Mouse (Mus musculus): ENCODE results near the gene Olfr975. TPM values are rescaled to one million over a fixed set of nuclear protein-coding genes. Genes with fewer than 3 reads are reported as not detected.

Olfr975 gene
- polyA plus RNA-seq, 1 experiment from 2014 or later = not detected

DNA sequence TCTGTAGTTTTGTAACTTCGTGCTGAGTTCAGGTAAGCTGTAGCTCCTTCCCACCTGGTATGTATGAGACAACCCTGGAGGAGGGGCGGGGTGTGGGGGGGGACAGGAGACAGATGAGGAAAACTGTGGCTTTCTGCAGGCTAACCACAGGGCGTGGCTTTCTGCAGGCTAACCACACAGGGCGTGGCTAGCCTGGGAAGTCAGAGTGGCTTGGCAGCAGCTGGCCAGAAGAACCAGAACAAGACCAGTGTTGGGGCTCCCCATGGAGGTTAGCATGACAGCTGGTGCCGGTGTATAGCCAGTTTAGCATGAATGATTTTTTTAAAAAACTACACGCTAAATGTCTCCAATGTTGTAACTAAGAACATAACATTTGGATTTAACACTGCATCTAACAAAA is 46.7 kb downstream of the Olfr975 start:
- Histone ChIP-seq H3K27me3 (ENCODE audit: control insufficient read depth, insufficient read depth, low read length) (no peaks in the 10 kb centered on the region), H3K36me3 (ENCODE audit: control insufficient read depth, insufficient read depth, low read length) (no peaks in the 10 kb centered on the region), H3K4me2 (ENCODE audit: low read depth, low read length) (no peak overlapping the region), H3K9ac (replicated peaks; ENCODE audit: low read depth, low read length) (no peak overlapping the region), H3K4me3 (ENCODE audit: low read depth, low read length) (no peak overlapping the region), H3K27ac (ENCODE audit: low read depth, low read length) (no peak overlapping the region), H3K9me3 (ENCODE audit: control insufficient read depth, low read length) (no peaks in the 10 kb centered on the region), H3K4me1 (ENCODE audit: control insufficient read depth, insufficient read depth, low read length) (no peaks in the 10 kb centered on the region)
- ATAC-seq (ENCODE audit: low read depth) = no peak
- WGBS = 83% methylated on average over 6 of the region's 6 CpGs

Other genes with a start within 250 kb of the Olfr975 start
- not detected in 2 replicates for gene Olfr149, start 244.9 kb downstream of the Olfr975 start, polyA plus RNA-seq (2014; fragmentation: Nextera tagmentation; extraction: Ambion mirVana)
- gene Olfr965, start 240.7 kb downstream of the Olfr975 start, polyA plus RNA-seq (2014; fragmentation: Nextera tagmentation; extraction: Ambion mirVana) = not detected in 2 replicates
- gene Olfr150, start 221.1 kb downstream of the Olfr975 start, polyA plus RNA-seq (2014; fragmentation: Nextera tagmentation; extraction: Ambion mirVana) = not detected in 2 replicates
- gene Olfr967, start 205.8 kb downstream of the Olfr975 start, polyA plus RNA-seq (2014; fragmentation: Nextera tagmentation; extraction: Ambion mirVana) = not detected in 2 replicates
- gene Olfr968, start 168.8 kb downstream of the Olfr975 start, polyA plus RNA-seq (2014; fragmentation: Nextera tagmentation; extraction: Ambion mirVana) = not detected in 2 replicates
- not detected in 2 replicates for gene Olfr969, start 161.1 kb downstream of the Olfr975 start, polyA plus RNA-seq (2014; fragmentation: Nextera tagmentation; extraction: Ambion mirVana)
- gene Olfr970, start 143.2 kb downstream of the Olfr975 start, polyA plus RNA-seq (2014; fragmentation: Nextera tagmentation; extraction: Ambion mirVana) = not detected in 2 replicates
- not detected in 2 replicates for gene Olfr971, start 115.2 kb downstream of the Olfr975 start, polyA plus RNA-seq (2014; fragmentation: Nextera tagmentation; extraction: Ambion mirVana)
- gene Olfr972, start 85.6 kb downstream of the Olfr975 start, polyA plus RNA-seq (2014; fragmentation: Nextera tagmentation; extraction: Ambion mirVana) = not detected in 2 replicates
- gene Olfr229, start 44.7 kb downstream of the Olfr975 start, polyA plus RNA-seq (2014; fragmentation: Nextera tagmentation; extraction: Ambion mirVana) = not detected in 2 replicates
- gene Olfr974, start 14.5 kb downstream of the Olfr975 start, polyA plus RNA-seq (2014; fragmentation: Nextera tagmentation; extraction: Ambion mirVana) = not detected in 2 replicates
- not detected in 2 replicates for gene Olfr976, start 9.1 kb upstream of the Olfr975 start, polyA plus RNA-seq (2014; fragmentation: Nextera tagmentation; extraction: Ambion mirVana)
- gene Olfr978, start 40.1 kb upstream of the Olfr975 start, polyA plus RNA-seq (2014; fragmentation: Nextera tagmentation; extraction: Ambion mirVana) = not detected in 2 replicates
- not detected in 2 replicates for gene Olfr979, start 51.4 kb upstream of the Olfr975 start, polyA plus RNA-seq (2014; fragmentation: Nextera tagmentation; extraction: Ambion mirVana)
- gene Olfr980, start 57.5 kb upstream of the Olfr975 start, polyA plus RNA-seq (2014; fragmentation: Nextera tagmentation; extraction: Ambion mirVana) = not detected in 2 replicates
- gene Olfr981, start 69.4 kb upstream of the Olfr975 start, polyA plus RNA-seq (2014; fragmentation: Nextera tagmentation; extraction: Ambion mirVana) = not detected in 2 replicates
- gene Olfr982, start 121.8 kb upstream of the Olfr975 start, polyA plus RNA-seq (2014; fragmentation: Nextera tagmentation; extraction: Ambion mirVana) = not detected in 2 replicates
- not detected in 2 replicates for gene Olfr983, start 141.5 kb upstream of the Olfr975 start, polyA plus RNA-seq (2014; fragmentation: Nextera tagmentation; extraction: Ambion mirVana)
- not detected in 2 replicates for gene Olfr984, start 162.2 kb upstream of the Olfr975 start, polyA plus RNA-seq (2014; fragmentation: Nextera tagmentation; extraction: Ambion mirVana)
- not detected in 2 replicates for gene Olfr985, start 178.1 kb upstream of the Olfr975 start, polyA plus RNA-seq (2014; fragmentation: Nextera tagmentation; extraction: Ambion mirVana)
- gene Tmem225, start 196.1 kb upstream of the Olfr975 start, polyA plus RNA-seq (2014; fragmentation: Nextera tagmentation; extraction: Ambion mirVana) = not detected in 2 replicates
- gene Olfr986, start 228.9 kb upstream of the Olfr975 start, polyA plus RNA-seq (2014; fragmentation: Nextera tagmentation; extraction: Ambion mirVana) = 0.10 TPM in 1 of 2 replicates, not detected in the other
- gene Zfp202, start 240.3 kb upstream of the Olfr975 start, polyA plus RNA-seq (2014; fragmentation: Nextera tagmentation; extraction: Ambion mirVana) = 11.7 and 13.4 TPM in 2 replicates

All from neural tube, embryonic 14.5 days (tissue).